Mouse (Mus musculus) neural tube, embryonic 12.5 days (tissue): ENCODE measurements around the gene Olfr340. TPM values are rescaled to one million over a fixed set of nuclear protein-coding genes. Genes with fewer than 3 reads are reported as not detected.
"Not testable (repeated sequence)": the region's sequence is repeated elsewhere in the genome, so short reads cannot be mapped to it uniquely, and the experiment has no call there.

Experiments
- ATAC-seq: fragments of 200-750 bp; cut with Nextera tagmentation; 2 replicates; pipeline ENCODE4 v1.8.0; 2017; ENCODE audit warnings: low read depth, mild to moderate bottlenecking, moderate TSS enrichment, moderate library complexity; ENCODE audit not compliant: low FRiP score
- H3K27ac ChIP-seq: fragments of 300-500 bp; sonication (generic); 2 replicates; pipeline ENCODE4 v1.5.1; 2016
- H3K27me3 ChIP-seq: fragments of 300-500 bp; sonication (generic); replicated peaks from 2 replicates; pipeline ENCODE4 v1.6.1; 2016; ENCODE audit warnings: mild to moderate bottlenecking
- H3K36me3 ChIP-seq: fragments of 300-500 bp; sonication (generic); 2 replicates; pipeline ENCODE4 v1.6.1; 2016; ENCODE audit warnings: mild to moderate bottlenecking
- H3K4me1 ChIP-seq: fragments of 300-500 bp; sonication (generic); 2 replicates; pipeline ENCODE4 v1.6.1; 2016
- H3K4me2 ChIP-seq: fragments of 300-500 bp; sonication (generic); replicated peaks from 2 replicates; pipeline ENCODE4 v1.6.1; 2016; ENCODE audit warnings: mild to moderate bottlenecking
- H3K4me3 ChIP-seq: fragments of 300-500 bp; sonication (generic); 2 replicates; pipeline ENCODE4 v1.5.1; 2016
- H3K9ac ChIP-seq: fragments of 300-500 bp; sonication (generic); 2 replicates; pipeline ENCODE4 v1.6.1; 2016; ENCODE audit warnings: mild to moderate bottlenecking
- H3K9me3 ChIP-seq: fragments of 300-500 bp; sonication (generic); 2 replicates; pipeline ENCODE4 v1.6.1; 2016; ENCODE audit warnings: mild to moderate bottlenecking
- WGBS: fragments of 180-500 bp; shearing (Covaris S2); methylation state at CpG from one replicate; pipeline ENCODE4 v1.1.7; 2016; 5-methylcytosine and 5-hydroxymethylcytosine counted together
- polyA plus RNA-seq: library from polyadenylated mRNA; unstranded; fragments of >200 nt; fragmentation: Nextera tagmentation; extraction: Ambion mirVana; gene quantifications from 2 replicates; pipeline ENCODE4 v1.2.1, GENCODE M21; 2016

The Olfr340 gene
- not detected in 2 replicates for polyA plus RNA-seq

DNA sequence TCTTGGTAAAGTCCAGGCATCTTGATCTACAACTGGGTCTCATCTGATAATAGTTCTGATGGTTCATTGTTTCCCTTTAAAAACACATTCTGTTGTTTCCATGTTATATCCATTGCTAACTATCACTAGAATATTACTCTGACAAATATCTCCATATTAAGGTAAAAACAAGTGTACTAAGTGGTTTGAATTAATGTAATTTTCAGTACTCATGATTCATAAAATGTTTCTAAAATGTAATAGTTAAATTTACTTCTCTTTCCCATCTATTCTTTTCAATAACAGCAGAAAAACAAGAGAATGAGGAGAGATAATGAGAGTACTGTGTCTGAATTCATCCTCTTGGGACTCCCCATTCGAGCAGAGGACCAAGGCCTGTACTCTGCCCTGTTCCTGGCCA lies at the start of gene Olfr340:
Olfr340 (plus strand) TSS at position 301 of the 400 bp plus-strand sequence.
- H3K36me3 ChIP-seq: no peaks in the 10 kb centered on the region
- H3K27me3 ChIP-seq: no peaks in the 10 kb centered on the region
- no peak within 1 kb of the TSS for H3K27ac ChIP-seq
- H3K9ac ChIP-seq: no peak within 1 kb of the TSS
- ATAC-seq: no peak
- H3K9me3 ChIP-seq: peaks cover 9% of the 10 kb centered on the region; the same call in 1 of the 2 replicates
- no peaks in the 10 kb centered on the region for H3K4me1 ChIP-seq
- WGBS: 63% methylated on average over 1 of the region's 1 CpGs
- H3K4me3 ChIP-seq: no peak within 1 kb of the TSS
- no peak within 1 kb of the TSS for H3K4me2 ChIP-seq

DNA sequence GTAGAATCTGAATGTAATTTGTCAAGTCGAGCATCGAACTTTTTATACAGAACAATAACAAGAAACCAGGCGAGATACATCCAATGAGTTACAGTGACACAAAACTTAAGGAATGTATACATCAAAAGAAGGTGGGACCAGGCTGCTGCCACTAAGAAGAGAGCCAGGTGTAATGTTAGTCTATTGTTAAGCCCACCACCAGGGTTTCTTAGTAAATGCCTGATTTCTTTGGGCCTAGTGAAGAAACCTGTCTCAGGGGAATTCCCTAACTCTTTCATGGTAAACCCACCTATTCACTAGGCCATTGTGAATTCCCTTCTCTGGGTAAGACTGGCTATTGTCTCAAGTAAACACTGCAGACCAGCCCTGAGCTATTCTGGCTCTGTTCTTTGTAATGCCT lies 37.2 kb upstream of the Olfr340 start:
- H3K4me3 ChIP-seq, H3K36me3 ChIP-seq, H3K27ac ChIP-seq, H3K9me3 ChIP-seq, H3K27me3 ChIP-seq, ATAC-seq, H3K9ac ChIP-seq, H3K4me1 ChIP-seq, H3K4me2 ChIP-seq: not testable (repeated sequence)
- 82% methylated on average over 3 of the region's 3 CpGs for WGBS

DNA sequence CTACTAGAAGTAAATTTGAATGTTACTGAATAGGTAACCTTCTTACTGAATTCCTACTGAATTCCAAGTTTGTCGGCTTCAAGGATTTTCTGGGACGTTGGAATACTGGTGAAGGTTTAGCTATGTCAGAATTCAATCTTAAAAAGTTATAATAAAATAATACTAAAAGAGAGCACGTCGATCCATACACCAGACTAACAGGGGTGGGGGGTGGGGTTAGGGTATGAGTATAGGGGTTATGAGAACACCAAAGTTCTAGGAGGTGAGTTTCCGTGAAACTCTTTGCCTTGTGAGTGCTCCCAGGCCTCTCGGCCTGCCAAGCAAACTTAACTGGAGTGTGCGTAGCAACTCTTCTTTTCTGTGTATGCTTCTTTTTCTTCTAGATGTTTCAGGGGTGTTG lies 36.8 kb upstream of the Olfr340 start:
- 89% methylated on average over 7 of the region's 7 CpGs for WGBS
- H3K4me1 ChIP-seq, H3K27ac ChIP-seq, H3K36me3 ChIP-seq, H3K27me3 ChIP-seq, H3K4me2 ChIP-seq, H3K9me3 ChIP-seq, H3K4me3 ChIP-seq, ATAC-seq, H3K9ac ChIP-seq: not testable (repeated sequence)

DNA sequence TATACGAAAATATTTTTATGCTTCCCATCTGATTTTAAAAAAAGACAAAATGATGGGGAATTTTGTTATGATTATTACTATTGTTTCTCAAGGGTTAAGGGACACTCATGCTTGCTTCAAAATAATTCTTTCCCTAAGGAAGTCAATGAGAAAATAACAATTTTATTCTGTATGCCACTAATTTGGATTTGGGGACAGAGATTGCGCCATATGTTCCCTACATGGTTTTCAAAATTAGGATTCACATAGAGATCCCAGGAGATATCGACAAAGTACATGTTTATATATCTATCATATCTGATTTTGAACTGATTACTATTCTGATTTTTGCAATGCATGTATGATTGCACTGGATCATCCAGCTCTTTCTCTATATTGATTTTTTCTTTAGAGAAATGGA lies 33.7 kb upstream of the Olfr340 start, which contains the start of gene Olfr339:
Olfr339 (plus strand) TSS at position 301 of the 400 bp plus-strand sequence.
- Histone ChIP-seq H3K4me2 (no peak within 1 kb of the TSS), H3K4me3 (no peak within 1 kb of the TSS), H3K9ac (no peak within 1 kb of the TSS), H3K4me1 (no peaks in the 10 kb centered on the region), H3K27me3 (no peaks in the 10 kb centered on the region), H3K9me3 (peaks cover 7% of the 10 kb centered on the region; the same call in 1 of the 2 replicates), H3K36me3 (no peaks in the 10 kb centered on the region), H3K27ac (no peak within 1 kb of the TSS)
- WGBS: 84% methylated on average over 3 of the region's 3 CpGs
- ATAC-seq: no peak

DNA sequence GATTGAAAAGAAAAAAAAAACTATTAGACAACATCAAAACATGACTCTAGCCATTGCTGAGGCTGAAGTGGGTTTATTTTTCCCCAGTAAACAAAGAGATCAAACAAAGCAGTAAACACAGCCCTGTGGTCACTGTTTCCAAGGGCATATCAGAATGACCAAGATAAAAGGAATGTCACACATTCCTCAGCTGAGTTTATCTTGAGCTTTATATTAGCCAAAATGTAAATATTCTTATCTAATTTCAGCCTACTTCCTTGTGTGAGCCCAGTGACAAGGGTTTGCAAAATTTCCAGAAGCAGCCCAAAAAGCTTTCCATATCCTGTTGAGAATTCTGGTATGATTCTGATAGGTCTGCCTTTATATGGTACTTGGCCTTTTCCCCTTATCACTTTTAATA lies 21.2 kb downstream of the Olfr340 start:
- Histone ChIP-seq H3K36me3 (no peaks in the 10 kb centered on the region), H3K9me3 (peaks cover 15% of the 10 kb centered on the region), H3K27ac (no peak overlapping the region), H3K4me2 (no peak overlapping the region), H3K4me1 (no peaks in the 10 kb centered on the region), H3K27me3 (no peaks in the 10 kb centered on the region), H3K4me3 (no peak overlapping the region), H3K9ac (no peak overlapping the region)
- no peak for ATAC-seq

DNA sequence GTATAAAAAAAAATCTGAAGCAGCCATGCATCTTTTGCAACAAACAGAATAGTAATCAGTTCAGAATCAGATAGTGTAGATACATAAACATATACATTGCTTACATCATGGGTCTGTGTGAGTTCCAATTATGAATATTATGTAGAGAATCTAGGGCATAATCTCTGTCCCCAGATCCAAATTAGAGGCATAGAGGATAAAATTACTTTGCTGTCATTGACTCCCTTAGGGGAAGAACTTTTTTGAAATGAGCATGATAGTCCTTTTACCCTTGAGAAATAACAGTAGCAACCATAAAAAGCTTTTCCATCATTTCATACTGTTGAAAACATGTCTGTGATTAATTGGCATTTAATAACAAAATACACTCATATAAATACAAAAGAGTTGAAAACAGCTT lies 30.0 kb downstream of the Olfr340 start, which contains the start of gene Olfr341:
Olfr341 (minus strand) TSS at position 101 of the 400 bp plus-strand sequence.
- no peaks in the 10 kb centered on the region for H3K4me1 ChIP-seq
- H3K9me3 ChIP-seq: 0 out of 2 replicates have a peak, but pooled peaks cover 5% of the 10 kb centered on the region
- no peak within 1 kb of the TSS for H3K4me3 ChIP-seq
- no peaks in the 10 kb centered on the region for H3K36me3 ChIP-seq
- H3K27me3 ChIP-seq: no peaks in the 10 kb centered on the region
- H3K4me2 ChIP-seq: no peak within 1 kb of the TSS
- no peak within 1 kb of the TSS for H3K27ac ChIP-seq
- no peak for ATAC-seq
- H3K9ac ChIP-seq: no peak within 1 kb of the TSS

Other genes starting within 250 kb of the Olfr340 start
- gene Ptgs1, start 222.2 kb upstream of the Olfr340 start, polyA plus RNA-seq: 6.0 and 6.9 TPM in 2 replicates
- not detected in 2 replicates for gene Olfr338, start 79.1 kb upstream of the Olfr340 start, polyA plus RNA-seq
- not detected in 2 replicates for gene Olfr339, start 33.6 kb upstream of the Olfr340 start, polyA plus RNA-seq
- gene Olfr341, start 29.9 kb downstream of the Olfr340 start, polyA plus RNA-seq: not detected in 2 replicates
- not detected in 2 replicates for gene Olfr342, start 72.4 kb downstream of the Olfr340 start, polyA plus RNA-seq
- gene Olfr344, start 114.1 kb downstream of the Olfr340 start, polyA plus RNA-seq: not detected in 2 replicates
- not detected in 2 replicates for gene Olfr345, start 187.5 kb downstream of the Olfr340 start, polyA plus RNA-seq
- gene Olfr346, start 233.2 kb downstream of the Olfr340 start, polyA plus RNA-seq: not detected in 2 replicates